Mouse (Mus musculus) NIH3T3 (cell line): ENCODE measurements at regions not wholly inside any gene's neighbourhood (a gene's known extent, or its start where the extent isn't known, plus 50 kb on each side); places are given as distances from the start of the nearest gene placed in this dataset.

ENCODE experiments used
- DNase-seq: peaks from one replicate; pipeline ENCODE4 v3.0.0-alpha.2; 2012; ENCODE audit warnings: low read depth

GRCm38 (mm10) chr1:190639846-190640245, 271.7 kb downstream of the Rps6kc1 start:
- DNase-seq = no peak

- no peak for DNase-seq
Measured at GRCm38 (mm10) chr1:190634935-190635334, 276.6 kb downstream of the Rps6kc1 start.

- no peak for DNase-seq
Measured at GRCm38 (mm10) chr1:190631641-190632040, 279.9 kb downstream of the Rps6kc1 start.

- no peak for DNase-seq
Measured at GRCm38 (mm10) chr1:190630193-190630592, 281.4 kb downstream of the Rps6kc1 start.

- no peak for DNase-seq
Measured at GRCm38 (mm10) chr1:190623916-190624315, 287.7 kb downstream of the Rps6kc1 start.

GRCm38 (mm10) chr1:190600425-190600824, 311.1 kb downstream of the Rps6kc1 start:
- no peak for DNase-seq

- no peak for DNase-seq
Measured at GRCm38 (mm10) chr1:190599622-190600021, 311.9 kb downstream of the Rps6kc1 start.

- no peak for DNase-seq
Measured at GRCm38 (mm10) chr1:190596209-190596608, 315.4 kb downstream of the Rps6kc1 start.

GRCm38 (mm10) chr1:190591621-190592020, 319.9 kb downstream of the Rps6kc1 start:
- DNase-seq = no peak

- no peak for DNase-seq
Measured at GRCm38 (mm10) chr1:190589586-190589985, 322.0 kb downstream of the Rps6kc1 start.

GRCm38 (mm10) chr1:190583272-190583671, 328.3 kb downstream of the Rps6kc1 start:
- no peak for DNase-seq

GRCm38 (mm10) chr1:190580653-190581052, 330.9 kb downstream of the Rps6kc1 start:
- DNase-seq = no peak

- DNase-seq = no peak
Measured at GRCm38 (mm10) chr1:190570981-190571380, 340.6 kb downstream of the Rps6kc1 start.

- DNase-seq = no peak
Measured at GRCm38 (mm10) chr1:190570563-190570962, 341.0 kb downstream of the Rps6kc1 start.

- DNase-seq = no peak
Measured at GRCm38 (mm10) chr1:190566744-190567143, 344.8 kb downstream of the Rps6kc1 start.

- DNase-seq = no peak
Measured at GRCm38 (mm10) chr1:190562865-190563457, 348.6 kb downstream of the Rps6kc1 start.

GRCm38 (mm10) chr1:190560086-190560485, 351.5 kb downstream of the Rps6kc1 start:
- no peak for DNase-seq

- DNase-seq = peak; percentile 40
Measured at GRCm38 (mm10) chr1:190541892-190542291, 369.7 kb downstream of the Rps6kc1 start.

GRCm38 (mm10) chr1:190532879-190533676, 362.6 kb upstream of the Prox1 start:
- DNase-seq = no peak

- no peak for DNase-seq
Measured at GRCm38 (mm10) chr1:190531224-190531623, 360.7 kb upstream of the Prox1 start.

GRCm38 (mm10) chr1:190530079-190530478, 359.6 kb upstream of the Prox1 start:
- DNase-seq = no peak

- DNase-seq = no peak
Measured at GRCm38 (mm10) chr1:190527545-190528137, 357.1 kb upstream of the Prox1 start.

GRCm38 (mm10) chr1:190526634-190527033, 356.1 kb upstream of the Prox1 start:
- DNase-seq = no peak
